Mouse (Mus musculus) urinary bladder, adult 2 months (tissue): ENCODE results near the gene Faap24. TPM values are rescaled to one million over a fixed set of nuclear protein-coding genes. Genes with fewer than 3 reads are reported as not detected.

ENCODE experiments used
- DNase-seq: peaks from one replicate; pipeline ENCODE4 v3.0.0; 2022; ENCODE audit warnings: low spot score
- polyA plus RNA-seq: library from polyadenylated mRNA; depleted of rRNA; stranded (reverse); fragments of >200 nt; gene quantifications from 2 replicates; pipeline ENCODE4 v1.2.3, GENCODE M21; 2012; rRNA removed

Gene Faap24
- 5.2 and 5.4 TPM in 2 replicates for polyA plus RNA-seq

DNA sequence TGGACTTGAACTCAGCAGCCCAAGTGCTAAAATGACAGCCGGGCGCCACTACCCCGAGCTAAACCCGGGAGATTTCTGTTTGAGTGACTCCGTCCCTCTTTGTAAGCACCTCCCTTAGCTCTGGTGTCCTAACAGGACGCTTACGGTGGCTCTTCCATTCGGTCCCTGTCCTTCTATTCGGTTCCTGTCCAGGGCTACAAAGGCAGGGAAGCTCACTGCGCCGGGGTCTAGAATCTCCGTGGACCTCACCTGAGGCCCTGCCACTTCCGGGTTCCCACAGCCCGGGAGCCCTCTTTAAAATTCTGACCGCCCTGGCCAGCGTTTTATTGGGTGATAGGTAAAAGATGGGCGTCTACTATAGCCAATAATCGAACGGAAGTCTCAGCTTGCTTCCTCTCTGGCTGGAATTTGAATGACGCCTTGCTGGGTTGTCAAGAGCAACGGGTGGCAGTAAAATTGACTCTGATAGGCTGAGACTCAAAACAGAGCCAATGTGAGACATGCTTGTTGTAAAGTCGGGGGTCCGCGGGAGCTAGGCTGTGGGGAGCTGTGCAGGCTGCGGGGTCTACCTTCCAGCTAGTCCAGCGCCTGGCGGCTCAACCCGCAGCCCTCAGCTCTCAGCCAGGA, at the start of gene Faap24, which contains the start of gene Cep89:
Gene Faap24, minus strand, starts transcription at position 295 of the 627 bp plus-strand sequence.
Gene Cep89, plus strand, starts transcription at position 494 of the 627 bp plus-strand sequence.
- DNase-seq, result peak; percentile 77

DNA sequence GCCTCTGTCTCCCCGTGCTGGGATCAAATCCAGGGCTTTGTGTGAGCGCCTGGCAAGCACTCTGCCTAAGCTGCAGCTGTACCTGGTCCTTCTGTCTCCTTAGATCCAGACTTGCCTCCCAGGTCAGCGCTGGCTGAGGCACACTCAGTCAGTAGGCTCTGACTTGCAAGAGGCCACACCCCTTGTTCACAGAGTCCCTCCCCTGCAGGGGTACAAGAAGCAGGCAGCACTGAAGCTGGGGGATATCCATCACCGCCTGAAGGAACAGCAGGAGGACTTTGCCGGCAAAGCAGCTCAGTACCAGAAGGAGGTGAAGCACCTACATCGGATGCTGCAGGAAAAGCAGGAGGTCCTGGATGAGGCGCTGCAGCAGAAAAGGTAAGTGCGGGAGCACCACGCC, 38.6 kb upstream of the Faap24 start:
- no peak for DNase-seq

DNA sequence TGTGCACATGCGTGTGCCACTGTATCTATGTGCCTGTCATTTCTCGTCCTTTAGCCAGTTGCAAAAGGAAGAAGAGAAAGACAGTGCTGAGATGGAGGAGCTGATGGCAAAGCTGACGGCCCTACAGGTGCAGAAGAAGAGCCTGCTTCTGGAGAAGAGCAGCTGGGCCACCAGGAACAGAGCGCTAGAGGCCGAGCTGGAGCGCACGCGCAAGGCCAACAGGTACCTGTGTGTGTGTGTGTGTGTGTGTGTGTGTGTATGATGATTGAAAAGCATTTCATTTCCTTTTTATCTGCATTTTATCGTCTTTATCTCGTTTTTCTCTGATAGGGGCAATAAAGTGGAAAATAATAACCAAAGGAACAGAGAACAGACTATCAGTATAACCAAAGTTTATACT, 31.5 kb upstream of the Faap24 start:
- no peak for DNase-seq

DNA sequence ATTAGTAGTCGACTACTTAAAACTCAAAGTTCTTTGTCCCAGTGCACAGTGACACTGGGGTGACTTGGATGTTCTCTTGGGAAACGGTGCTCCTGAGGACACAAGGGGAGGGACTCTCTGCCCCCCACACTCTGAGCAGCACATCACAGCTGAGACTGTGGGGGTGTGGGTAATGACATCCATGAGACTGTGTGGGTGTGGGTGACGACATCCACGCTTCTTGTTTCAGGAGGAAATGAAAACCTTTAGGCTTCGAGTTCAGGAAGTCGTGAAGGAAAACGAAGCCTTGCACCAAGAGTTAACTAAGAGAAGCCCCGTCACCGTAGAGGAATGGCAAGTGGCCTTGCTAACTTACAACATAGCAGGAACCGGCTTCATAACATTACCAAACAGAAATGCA, 26.4 kb upstream of the Faap24 start:
- DNase-seq, result no peak

DNA sequence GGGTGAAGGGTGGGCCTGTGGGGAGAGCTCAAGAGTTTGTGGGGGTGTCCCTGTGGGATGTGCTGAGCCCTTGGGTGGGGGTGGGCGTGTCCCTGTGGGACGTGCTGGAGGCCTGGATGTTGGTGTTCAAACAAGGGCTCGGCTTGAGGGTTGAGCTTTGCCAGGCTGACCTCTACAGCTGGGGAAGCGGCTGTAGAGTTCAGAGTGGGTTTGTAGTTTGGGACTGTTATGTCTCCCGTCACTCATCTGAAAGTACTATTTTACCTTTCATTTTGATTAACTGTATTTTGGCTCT, 20.0 kb upstream of the Faap24 start:
- no peak for DNase-seq

DNA sequence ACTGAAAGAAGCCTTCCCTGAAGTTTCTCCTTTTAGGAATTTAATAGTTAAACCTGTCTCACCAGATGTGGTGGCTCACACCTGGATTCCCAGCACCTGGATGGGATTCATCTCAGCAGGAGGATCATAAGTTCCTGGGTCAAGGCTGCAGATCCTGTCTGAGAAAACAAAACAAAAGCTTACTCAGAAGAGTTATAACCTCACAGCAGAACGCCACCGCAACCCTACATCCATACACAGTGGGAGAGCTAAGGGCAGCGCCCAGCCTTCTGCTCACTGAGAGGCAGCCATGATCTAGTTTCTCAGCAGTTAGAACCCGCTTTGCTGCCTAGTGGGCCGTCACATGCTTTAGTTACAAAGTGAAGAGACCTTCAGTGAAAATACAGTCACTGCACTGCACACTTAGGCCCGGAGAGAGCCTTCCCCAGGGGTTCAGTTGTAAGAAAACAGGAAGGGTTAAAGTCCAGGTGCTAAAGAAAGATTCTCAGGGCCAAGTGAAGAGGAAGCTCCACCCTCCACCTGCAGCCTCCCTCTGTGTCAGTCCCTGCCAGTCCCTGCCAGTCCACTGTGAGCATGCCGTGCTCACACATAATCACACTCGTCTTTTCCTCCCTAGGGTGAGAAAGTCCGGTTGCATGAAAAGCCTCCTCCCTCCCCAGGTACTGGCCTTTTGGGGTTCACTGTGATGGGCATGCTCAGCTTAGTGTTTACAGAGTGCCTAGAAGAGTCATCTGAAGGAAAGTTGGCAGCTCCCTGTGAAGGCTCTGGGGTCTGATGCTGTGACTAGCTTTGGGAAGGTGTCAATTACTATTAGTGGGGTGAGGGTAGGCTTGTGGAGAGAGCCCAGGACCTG, 19.4 kb upstream of the Faap24 start:
- no peak for DNase-seq

DNA sequence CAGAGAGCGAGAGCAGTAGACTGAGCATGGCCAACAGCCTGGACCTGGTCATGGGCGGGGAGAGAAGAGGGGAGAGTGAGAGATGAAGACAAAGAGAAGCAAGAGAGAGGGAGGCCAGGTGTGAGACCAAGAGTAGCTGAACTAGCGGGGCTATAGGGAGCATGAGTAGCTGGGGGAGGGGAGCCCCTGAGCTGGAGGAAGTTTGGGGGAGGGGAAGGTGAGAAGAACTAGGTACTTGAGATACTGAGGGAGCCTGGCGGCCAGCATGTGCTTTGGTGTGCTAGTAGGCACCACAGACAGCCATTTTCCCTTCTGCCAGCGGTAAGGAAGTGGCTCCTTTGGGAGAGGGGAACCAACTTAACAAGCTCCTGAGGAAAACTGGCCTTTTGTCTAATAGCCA, 18.6 kb upstream of the Faap24 start:
- DNase-seq, result no peak

DNA sequence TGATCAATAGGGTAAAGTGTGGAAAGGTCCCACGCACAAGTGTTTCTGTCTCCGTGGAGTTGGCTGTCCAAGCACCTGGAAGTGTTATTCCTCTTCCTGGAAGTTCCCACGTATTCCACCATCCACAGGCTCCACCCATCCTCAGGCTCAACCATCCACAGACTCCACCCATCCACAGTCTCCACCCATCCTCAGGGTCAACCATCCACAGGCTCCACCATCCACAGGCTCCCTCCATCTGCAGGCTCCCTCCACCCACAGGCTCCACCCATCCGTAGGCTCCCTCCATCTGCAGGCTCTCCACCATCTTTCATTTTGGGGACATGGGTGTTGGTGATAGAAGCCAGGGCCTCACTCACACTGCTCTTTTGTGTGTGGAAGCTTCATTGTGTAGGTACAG, 4.5 kb upstream of the Faap24 start:
- DNase-seq, result no peak

DNA sequence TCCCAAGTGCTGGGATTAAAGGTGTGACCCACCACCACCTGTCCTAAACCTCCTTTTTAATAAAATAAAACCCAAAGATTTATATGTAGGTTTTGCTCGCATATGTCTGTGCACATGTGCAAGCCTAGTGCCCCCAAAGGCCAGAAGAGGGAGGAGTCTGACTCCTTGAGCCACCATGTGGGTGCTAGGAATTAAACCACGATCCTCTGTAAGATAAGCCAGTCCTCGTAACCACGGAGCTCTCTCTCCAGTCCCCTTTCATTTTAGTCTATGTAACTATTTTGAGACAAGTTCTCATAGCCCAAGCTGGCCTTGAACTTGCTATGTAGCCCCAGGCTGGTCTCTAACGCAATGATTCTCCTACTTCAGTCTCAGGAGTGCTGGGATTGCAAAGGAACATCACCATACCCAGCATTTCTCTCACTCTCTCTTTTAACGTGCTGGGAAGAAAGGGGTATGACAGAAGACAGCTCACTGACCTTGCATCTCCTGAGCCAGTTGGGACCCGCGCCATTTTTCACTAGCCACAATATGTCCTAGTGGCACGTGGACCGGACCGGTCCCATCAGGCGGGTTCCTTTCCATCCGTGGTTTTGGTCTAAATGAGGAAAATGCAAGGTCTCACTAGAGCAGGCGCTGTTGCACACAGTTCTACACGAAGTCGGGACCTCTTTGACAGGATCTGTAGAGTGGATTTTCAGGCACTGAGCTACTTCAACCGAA, 741 bp downstream of the Faap24 start:
- no peak for DNase-seq

DNA sequence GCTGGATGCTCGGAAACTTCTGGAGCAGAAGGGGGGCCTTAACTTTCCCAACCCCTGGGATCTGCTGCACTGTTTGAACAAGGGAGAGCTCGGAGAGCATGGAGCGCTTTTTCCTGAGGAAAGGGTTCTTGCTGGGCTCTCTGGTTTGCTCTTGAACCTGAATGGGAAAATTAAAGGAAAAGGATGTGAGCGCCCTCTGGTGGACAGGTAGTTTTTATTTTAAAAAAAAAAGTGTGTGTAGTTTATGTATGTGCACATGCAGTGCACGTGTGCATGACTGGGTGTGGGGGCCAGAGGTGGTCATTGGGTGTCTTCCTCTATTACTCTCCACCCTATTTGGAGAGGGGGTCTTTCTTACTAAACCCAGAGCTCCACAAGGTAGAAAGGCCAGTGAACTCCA, 3.7 kb downstream of the Faap24 start:
- DNase-seq, result no peak

DNA sequence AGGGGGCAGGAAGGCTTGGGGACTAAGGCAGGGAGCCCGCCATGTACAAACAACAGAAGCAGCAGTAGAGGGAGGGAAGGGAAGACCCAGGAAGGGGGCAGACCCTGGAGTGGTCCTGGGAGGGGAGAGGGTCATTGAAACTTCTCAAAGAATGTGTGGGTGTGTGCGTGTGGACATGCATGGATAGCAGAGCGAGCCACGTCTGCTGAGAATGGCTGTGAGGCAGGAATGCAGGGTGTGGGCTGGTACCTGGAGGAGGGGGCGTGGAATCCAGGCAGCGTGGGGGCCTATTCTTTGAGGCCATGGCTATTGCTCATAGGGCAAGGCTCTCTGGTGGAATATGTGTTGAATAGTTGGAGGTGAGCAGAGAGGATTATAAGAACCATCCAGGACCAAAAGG, 7.9 kb downstream of the Faap24 start:
- no peak for DNase-seq

DNA sequence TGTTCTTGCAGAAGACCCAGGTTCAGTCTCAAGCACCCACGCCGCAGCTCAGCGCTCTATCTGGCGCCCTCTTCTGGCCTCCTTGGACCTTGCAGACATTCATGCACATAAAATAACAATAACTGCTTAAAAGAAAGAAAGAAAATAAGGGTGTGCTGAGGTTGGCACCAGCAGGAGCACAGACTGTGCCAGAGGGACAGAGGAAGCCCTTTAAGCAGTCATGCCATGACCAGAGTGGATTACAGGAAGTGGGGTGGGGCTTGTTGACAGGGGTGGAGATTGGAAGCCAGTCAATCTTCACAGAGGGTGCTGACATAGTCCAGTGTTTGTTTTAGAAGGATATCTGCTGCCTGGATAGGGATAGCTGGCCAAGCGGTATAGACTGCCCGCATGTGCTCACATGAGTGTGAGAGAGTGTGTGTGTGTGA, 10.1 kb downstream of the Faap24 start:
- DNase-seq, result no peak

DNA sequence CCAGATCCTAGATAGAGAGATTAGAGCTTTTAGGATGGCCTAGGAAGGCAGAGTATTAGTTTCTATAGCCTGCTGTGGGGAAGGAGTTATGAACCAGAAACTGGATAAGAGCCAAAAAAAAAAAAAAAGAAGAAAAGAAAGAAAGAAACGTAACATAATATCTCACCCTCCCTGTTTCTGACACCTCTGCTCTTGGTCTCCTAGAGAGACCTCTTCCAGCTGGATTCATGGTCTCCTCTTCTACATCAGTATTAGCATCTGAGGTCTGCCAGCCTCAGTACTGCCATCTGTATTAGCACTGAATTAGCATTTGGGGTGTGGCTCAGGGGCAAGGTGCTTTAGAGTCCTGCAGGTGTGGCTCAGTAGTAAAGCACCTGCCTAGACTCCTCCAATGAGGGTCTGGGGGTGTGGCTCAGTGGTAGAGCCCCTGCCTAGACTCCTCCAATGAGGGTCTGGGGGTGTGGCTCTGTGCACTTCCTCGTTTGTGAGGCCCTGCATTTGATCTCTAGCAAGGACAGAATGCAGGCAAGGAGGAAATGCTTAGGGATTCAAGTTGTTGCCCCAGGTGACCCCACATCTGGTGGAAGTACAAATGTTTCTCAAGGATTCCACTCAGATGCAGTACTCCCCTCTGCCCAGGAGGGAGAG, 13.8 kb downstream of the Faap24 start:
- no peak for DNase-seq

DNA sequence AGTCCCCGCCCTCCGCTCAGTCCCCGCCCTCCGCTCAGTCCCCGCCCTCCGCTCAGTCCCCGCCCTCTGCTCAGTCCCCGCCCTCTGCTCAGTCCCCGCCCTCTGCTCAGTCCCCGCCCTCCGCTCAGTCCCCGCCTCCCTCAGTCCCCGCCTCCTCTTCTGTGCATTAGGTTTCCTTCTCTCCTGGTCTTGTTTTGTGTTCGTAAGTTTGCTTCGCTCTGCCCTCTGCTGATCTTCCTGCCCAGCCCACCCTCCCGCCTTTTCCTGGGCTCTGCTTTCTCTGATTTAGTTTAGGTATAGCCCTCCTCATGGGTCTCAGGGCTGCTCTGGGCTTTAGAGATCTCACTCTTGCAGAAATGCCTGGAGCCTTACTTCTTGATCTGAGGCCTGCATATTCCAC, 14.8 kb downstream of the Faap24 start:
- no peak for DNase-seq

DNA sequence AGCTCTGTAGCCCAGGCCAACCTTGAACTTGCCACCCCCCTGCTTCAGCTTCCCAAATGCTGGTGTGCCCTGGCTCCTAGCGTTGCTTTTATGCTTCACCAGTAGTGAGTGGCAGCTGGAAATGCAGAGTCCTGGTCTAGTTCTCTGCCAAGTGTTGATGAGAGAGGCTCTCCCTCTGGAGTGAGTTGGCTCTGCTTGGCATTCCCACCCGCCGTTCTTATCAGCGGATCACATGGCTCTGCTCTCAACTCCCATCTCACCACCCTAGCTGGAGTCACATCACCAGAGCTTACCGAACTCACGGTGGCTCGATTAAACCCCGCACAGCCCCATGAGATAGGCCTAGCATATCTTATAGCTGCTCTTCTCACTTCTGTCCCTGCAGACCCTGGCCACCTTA, 16.3 kb downstream of the Faap24 start:
- DNase-seq, result no peak

DNA sequence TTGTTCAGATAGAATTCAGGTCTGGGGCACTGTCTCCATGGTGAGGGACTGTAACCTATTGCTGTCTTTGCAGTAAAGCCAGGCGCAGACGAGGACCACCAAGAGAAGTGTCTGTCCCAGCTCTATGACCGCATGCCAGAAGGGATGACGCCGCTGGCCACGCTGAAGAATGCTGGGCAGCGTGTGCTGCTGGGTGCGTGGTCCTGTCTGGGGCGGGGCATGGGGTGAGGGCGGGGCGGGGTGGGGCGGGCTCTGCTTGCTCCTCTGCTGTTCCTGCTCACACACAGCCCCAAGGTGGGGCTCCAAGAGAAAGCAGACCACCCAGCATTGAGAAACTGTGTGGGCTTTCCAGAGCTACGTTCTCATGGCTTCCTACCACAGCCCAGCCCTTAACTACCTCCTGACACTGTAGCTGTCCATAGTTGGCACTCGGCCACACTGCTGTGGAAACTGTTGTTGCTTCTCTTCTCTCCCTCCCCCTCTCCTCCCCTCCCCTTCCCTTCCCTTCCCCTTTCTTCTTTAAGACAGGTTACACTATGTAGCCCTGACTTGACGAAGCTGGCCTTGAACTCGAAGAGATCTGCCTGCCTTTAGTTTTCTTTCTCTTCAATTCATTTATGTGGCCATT, 17.0 kb downstream of the Faap24 start:
- DNase-seq, result no peak

DNA sequence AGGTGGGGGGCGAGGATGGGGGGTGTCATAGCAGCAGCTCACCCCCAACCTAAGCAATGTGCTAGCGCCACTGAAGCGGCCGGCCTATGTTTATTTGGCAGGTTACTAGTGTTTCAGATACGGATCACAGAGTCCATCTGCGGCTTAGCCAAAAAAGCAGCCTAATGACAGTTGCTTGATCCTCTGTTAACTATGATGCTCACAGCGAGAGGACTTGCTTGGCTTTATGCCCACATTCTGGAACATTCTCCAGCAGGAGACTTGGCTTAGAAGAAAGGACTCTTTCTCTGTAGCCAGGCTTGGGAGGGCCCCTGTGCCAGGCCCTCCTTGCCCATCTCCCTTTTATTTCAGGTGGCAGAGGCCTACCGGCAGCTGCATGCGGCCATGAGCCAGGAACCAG, 20.0 kb downstream of the Faap24 start:
- DNase-seq, result no peak

DNA sequence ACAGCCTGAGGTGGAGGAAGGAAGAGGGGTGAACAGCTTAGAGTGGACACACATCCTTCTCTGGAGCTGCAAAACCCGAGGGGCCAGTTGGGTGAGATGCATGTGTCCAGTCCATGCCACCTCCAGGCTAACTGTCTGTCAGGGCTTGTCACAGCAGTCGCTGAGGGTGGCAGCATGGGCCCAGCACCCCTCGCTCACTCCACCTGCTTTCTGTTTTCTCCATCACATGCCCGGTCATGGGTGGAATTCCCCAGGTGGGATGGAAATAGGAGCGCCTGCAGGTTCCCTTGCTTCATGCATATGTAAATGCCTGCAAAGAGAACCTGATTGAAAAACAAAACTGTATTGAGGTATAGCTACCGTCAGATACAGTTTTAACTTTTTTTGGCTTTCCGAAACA, 22.4 kb downstream of the Faap24 start:
- DNase-seq, result no peak

DNA sequence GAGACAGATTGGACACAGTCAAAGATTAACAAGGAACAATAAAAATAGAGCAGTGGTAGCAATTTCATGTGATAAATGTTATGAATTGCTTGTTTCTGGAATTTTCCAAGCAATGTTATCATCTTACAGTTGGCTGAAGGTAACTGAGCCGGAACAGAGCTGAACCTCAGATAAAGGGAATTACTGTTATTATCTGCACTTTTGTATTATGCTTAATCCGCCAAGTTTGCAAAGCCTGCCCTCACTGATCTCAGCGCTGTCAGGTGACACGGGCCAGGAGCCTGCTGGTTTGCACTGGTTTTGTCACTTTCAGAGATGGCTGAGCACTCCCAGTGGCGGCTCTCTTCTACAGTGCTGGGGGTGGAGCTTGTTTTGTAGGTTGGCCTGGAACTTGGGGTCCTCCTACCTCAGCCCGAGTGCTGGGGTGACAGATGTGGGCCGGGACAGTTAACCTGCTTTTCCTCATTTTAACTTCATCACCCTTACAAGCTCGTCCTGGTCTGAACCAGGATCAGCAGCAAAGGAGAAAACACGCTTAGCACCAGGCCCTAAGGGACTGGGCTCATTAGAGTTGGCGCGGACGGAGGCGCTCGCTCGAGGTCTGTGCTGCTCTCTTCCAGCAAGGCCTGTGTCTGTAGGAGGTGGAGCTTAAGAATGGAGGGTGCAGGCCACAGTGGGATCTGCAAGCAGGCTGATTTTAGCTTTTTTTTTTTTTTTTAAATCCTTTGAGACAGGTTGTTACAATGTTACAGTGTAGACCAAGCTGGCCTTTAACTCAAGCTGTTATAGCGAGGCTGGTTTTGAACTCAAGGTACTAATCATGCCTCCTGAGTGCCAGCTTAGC, 23.3 kb downstream of the Faap24 start:
- no peak for DNase-seq

DNA sequence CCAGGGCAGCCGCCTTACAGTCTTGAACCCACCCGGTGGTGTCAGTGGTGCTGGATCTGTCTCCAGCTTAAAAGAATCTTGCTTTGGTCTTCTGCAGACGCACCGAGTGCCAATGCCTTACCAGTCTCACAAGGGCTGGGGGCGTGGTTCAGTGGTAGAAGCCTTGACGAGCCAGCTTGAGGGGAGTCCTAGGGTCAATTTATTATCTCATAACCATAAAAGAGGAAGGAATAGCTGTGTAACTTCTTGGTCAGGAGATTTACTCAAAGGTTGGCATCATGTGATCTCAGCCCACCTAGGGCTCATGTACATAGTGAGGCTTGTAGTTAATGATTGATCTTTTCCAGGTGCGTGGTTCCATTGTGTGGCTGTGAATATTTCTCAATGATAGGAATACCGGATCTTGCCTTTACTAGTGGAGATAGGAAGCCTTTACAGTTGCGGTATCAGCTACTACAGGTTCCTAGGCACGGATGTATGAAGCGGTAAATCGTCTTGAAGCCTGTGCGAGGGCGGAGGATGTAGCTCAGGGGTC, 24.1 kb downstream of the Faap24 start:
- DNase-seq, result no peak

DNA sequence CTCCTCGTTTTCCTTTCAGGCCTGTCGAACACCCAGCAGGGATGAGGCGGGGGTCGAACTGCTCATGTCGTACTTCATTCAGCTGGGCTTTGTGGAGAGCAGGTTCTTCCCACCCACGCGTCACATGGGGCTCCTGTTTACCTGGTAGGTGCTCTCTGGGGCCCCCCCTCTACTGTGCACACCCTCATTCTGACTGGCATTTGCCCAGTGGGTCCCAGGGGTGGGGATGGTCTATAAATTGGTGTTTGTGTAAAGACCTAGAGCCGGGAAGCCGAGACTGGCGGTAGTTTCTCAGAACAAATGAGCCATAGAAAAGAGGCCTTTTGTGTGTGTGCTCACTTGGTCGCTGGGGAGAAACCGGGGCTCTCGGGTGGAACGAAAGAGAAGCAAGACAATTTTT, 25.5 kb downstream of the Faap24 start:
- DNase-seq, result no peak
